Mouse (Mus musculus) skeletal muscle tissue, postnatal 0 days (tissue): ENCODE data around the gene Lrg1. TPM values are rescaled to one million over a fixed set of nuclear protein-coding genes. Genes with fewer than 3 reads are reported as not detected.

Experiments used
- polyA plus RNA-seq: library from polyadenylated mRNA; unstranded; fragments of >200 nt; fragmentation: Nextera tagmentation; extraction: Ambion mirVana; gene quantifications from 2 replicates; pipeline ENCODE4 v1.2.1, GENCODE M21; 2015

The Lrg1 gene
- 18.9 and 26.6 TPM in 2 replicates for polyA plus RNA-seq

GRCm38 (mm10) chr17:56121826-56122225 lies at the start of gene Lrg1:
Lrg1 (minus strand) TSS chr17:56122001.

GRCm38 (mm10) chr17:56162231-56162774 lies 40.5 kb upstream of the Lrg1 start, which contains the start of gene Tnfaip8l1:
Tnfaip8l1 (plus strand) TSS chr17:56162477.

GRCm38 (mm10) chr17:56139858-56140595 lies 18.2 kb upstream of the Lrg1 start, which contains the start of gene Sema6b:
Sema6b (minus strand) TSS chr17:56140343.

GRCm38 (mm10) chr17:56117251-56117710 lies 4.5 kb downstream of the Lrg1 start, which contains the start of gene Plin5:
Plin5 (minus strand) TSS chr17:56117596.

GRCm38 (mm10) chr17:56109219-56110051 lies 12.4 kb downstream of the Lrg1 start, which contains the start of gene Plin4:
Plin4 (minus strand) TSS chr17:56109803.

GRCm38 (mm10) chr17:56078880-56079795 lies 42.7 kb downstream of the Lrg1 start, which contains the start of gene Hdgfl2:
Hdgfl2 (plus strand) TSS chr17:56079634.

GRCm38 (mm10) chr17:56074827-56075208 lies 47.0 kb downstream of the Lrg1 start, which contains the start of gene Ubxn6:
Ubxn6 (minus strand) TSS chr17:56075028.

Other genes starting within 250 kb of the Lrg1 start
- 4.7 and 4.8 TPM in 2 replicates for gene Zfp119a, start 243.1 kb downstream of the Lrg1 start, polyA plus RNA-seq
- gene Zfp959, start 229.9 kb downstream of the Lrg1 start, polyA plus RNA-seq, result 4.5 and 5.8 TPM in 2 replicates
- 4.9 TPM in 2 replicates for gene Zfp119b, start 172.5 kb downstream of the Lrg1 start, polyA plus RNA-seq
- 2.5 and 2.7 TPM in 2 replicates for gene Ebi3, start 169.4 kb downstream of the Lrg1 start, polyA plus RNA-seq
- 10.1 and 10.6 TPM in 2 replicates for gene Yju2, start 162.9 kb downstream of the Lrg1 start, polyA plus RNA-seq
- gene Shd, start 151.5 kb downstream of the Lrg1 start, polyA plus RNA-seq, result 0.93 and 1.0 TPM in 2 replicates
- gene Fsd1, start 135.5 kb downstream of the Lrg1 start, polyA plus RNA-seq, result 0.50 and 0.99 TPM in 2 replicates
- 6.6 and 7.3 TPM in 2 replicates for gene Stap2, start 116.4 kb downstream of the Lrg1 start, polyA plus RNA-seq
- gene Mpnd, start 116.3 kb downstream of the Lrg1 start, polyA plus RNA-seq, result 31.9 and 32.3 TPM in 2 replicates
- gene Sh3gl1, start 85.4 kb downstream of the Lrg1 start, polyA plus RNA-seq, result 66.6 and 83.7 TPM in 2 replicates
- 3.2 and 3.8 TPM in 2 replicates for gene Chaf1a, start 81.6 kb downstream of the Lrg1 start, polyA plus RNA-seq
- gene Ubxn6, start 47.0 kb downstream of the Lrg1 start, polyA plus RNA-seq, result 40.5 and 49.7 TPM in 2 replicates
- gene Hdgfl2, start 42.4 kb downstream of the Lrg1 start, polyA plus RNA-seq, result 55.9 and 57.9 TPM in 2 replicates
- 18.2 and 19.4 TPM in 2 replicates for gene Plin4, start 12.2 kb downstream of the Lrg1 start, polyA plus RNA-seq
- gene Plin5, start 4.4 kb downstream of the Lrg1 start, polyA plus RNA-seq, result 74.6 and 107 TPM in 2 replicates
- 3.8 and 5.9 TPM in 2 replicates for gene Sema6b, start 18.3 kb upstream of the Lrg1 start, polyA plus RNA-seq
- gene Tnfaip8l1, start 40.5 kb upstream of the Lrg1 start, polyA plus RNA-seq, result 4.4 and 5.3 TPM in 2 replicates
- gene Mydgf, start 61.9 kb upstream of the Lrg1 start, polyA plus RNA-seq, result 48.0 and 53.9 TPM in 2 replicates
- gene Dpp9, start 96.9 kb upstream of the Lrg1 start, polyA plus RNA-seq, result 15.8 and 16.8 TPM in 2 replicates
- gene Fem1a, start 134.8 kb upstream of the Lrg1 start, polyA plus RNA-seq, result 62.2 and 73.4 TPM in 2 replicates
- 2.5 TPM in 2 replicates for gene Ticam1, start 154.8 kb upstream of the Lrg1 start, polyA plus RNA-seq
- gene Plin3, start 170.9 kb upstream of the Lrg1 start, polyA plus RNA-seq, result 51.4 and 59.0 TPM in 2 replicates
- 0.14 TPM in 1 of 2 replicates, not detected in the other for gene Arrdc5, start 178.3 kb upstream of the Lrg1 start, polyA plus RNA-seq
- gene Uhrf1, start 181.3 kb upstream of the Lrg1 start, polyA plus RNA-seq, result 12.9 and 16.1 TPM in 2 replicates
- 11.6 and 12.8 TPM in 2 replicates for gene Kdm4b, start 204.1 kb upstream of the Lrg1 start, polyA plus RNA-seq